Mouse (Mus musculus) megakaryocyte-erythroid progenitor cell, adult 5-6 weeks (primary cell): Measurements from ENCODE around the gene Sstr2. TPM values are rescaled to one million over a fixed set of nuclear protein-coding genes. Genes with fewer than 3 reads are reported as not detected.

Experiments used
- total RNA-seq, 2 experiments: library from RNA; stranded (forward) in 1 of 2; stranded (reverse) in 1 of 2; fragments of 200-1000, 215-1000 nt in 1 of 2; fragments of >200 nt in 1 of 2; fragmentation: Nextera tagmentation in 1 of 2; gene quantifications; 2 replicates each; pipeline ENCODE4 v1.2.3; 2014 to 2017

Gene Sstr2
- total RNA-seq, 2 experiments from 2014 or later, result not detected

Other genes with a start within 250 kb of the Sstr2 start
- gene Cog1, start 29.8 kb downstream of the Sstr2 start, total RNA-seq (2014; fragmentation: Nextera tagmentation), result 37.2 and 51.6 TPM in 2 replicates
- 23.9 and 26.2 TPM in 2 replicates for gene Cog1, start 29.8 kb downstream of the Sstr2 start, total RNA-seq (2017)
- gene Slc39a11, start 30.7 kb downstream of the Sstr2 start, total RNA-seq (2014; fragmentation: Nextera tagmentation), result 12.4 and 19.1 TPM in 2 replicates
- gene Slc39a11, start 30.7 kb downstream of the Sstr2 start, total RNA-seq (2017), result 14.9 and 17.7 TPM in 2 replicates
- gene Fam104a, start 64.8 kb downstream of the Sstr2 start, total RNA-seq (2014; fragmentation: Nextera tagmentation), result 17.8 and 20.8 TPM in 2 replicates
- gene Fam104a, start 64.8 kb downstream of the Sstr2 start, total RNA-seq (2017), result 25.1 and 30.8 TPM in 2 replicates
- 21.7 and 23.6 TPM in 2 replicates for gene D11Wsu47e, start 65.1 kb downstream of the Sstr2 start, total RNA-seq (2014; fragmentation: Nextera tagmentation)
- gene D11Wsu47e, start 65.1 kb downstream of the Sstr2 start, total RNA-seq (2017), result 11.8 and 19.7 TPM in 2 replicates
- gene Cpsf4l, start 90.7 kb downstream of the Sstr2 start, total RNA-seq (2014; fragmentation: Nextera tagmentation), result not detected in 2 replicates
- gene Cpsf4l, start 90.7 kb downstream of the Sstr2 start, total RNA-seq (2017), result not detected in 2 replicates
- 13.7 and 14.7 TPM in 2 replicates for gene Cdc42ep4, start 132.5 kb downstream of the Sstr2 start, total RNA-seq (2014; fragmentation: Nextera tagmentation)
- gene Cdc42ep4, start 132.5 kb downstream of the Sstr2 start, total RNA-seq (2017), result 10.7 and 13.7 TPM in 2 replicates